Mouse (Mus musculus) gastrocnemius, postnatal 14 days (tissue): ENCODE data around the gene Habp2. TPM values are rescaled to one million over a fixed set of nuclear protein-coding genes. Genes with fewer than 3 reads are reported as not detected.
A peak's percentile ranks its signal among the peaks of the same experiment; 100 is the strongest.
"Not testable (repeated sequence)": the region's sequence is repeated elsewhere in the genome, so short reads cannot be mapped to it uniquely, and the experiment has no call there.

ENCODE experiments used
- DNase-seq: peaks from one replicate; pipeline ENCODE4 v3.0.0; 2021; ENCODE audit warnings: mixed read lengths
- intact Hi-C: fragments of 180-260 bp; cut with DNase I; formaldehyde crosslinking; loops from one replicate; pipeline ENCODE4 v1.15.1; 2025; ENCODE audit warnings: low total_unique reads
- total RNA-seq, 2 experiments: library from RNA; stranded (reverse); gene quantifications; 2 replicates each; pipeline ENCODE4 v1.2.3; 2021

Habp2 gene
- total RNA-seq, 2 experiments from 2014 or later: not detected

- intact Hi-C loops: no loop called here
- DNase-seq: no peak
Measured at GRCm38 (mm10) chr19:56355201-56355600, 68.3 kb downstream of the Habp2 start.

- peak; percentile 70 for DNase-seq
- intact Hi-C loops: no loop called here
Measured at GRCm38 (mm10) chr19:56356480-56357373, 69.8 kb downstream of the Habp2 start.

- DNase-seq, intact Hi-C loops: not testable (repeated sequence)
Measured at GRCm38 (mm10) chr19:56357374-56357708, 70.4 kb downstream of the Habp2 start.

GRCm38 (mm10) chr19:56358890-56359289, 72.0 kb downstream of the Habp2 start:
- DNase-seq: no peak
- intact Hi-C loops: no loop called here

- no peak for DNase-seq
- intact Hi-C loops: no loop called here
Measured at GRCm38 (mm10) chr19:56363721-56364460, 77.0 kb downstream of the Habp2 start.

- intact Hi-C loops: no loop called here
- DNase-seq: no peak
Measured at GRCm38 (mm10) chr19:56364563-56364962, 77.6 kb downstream of the Habp2 start.

- no peak for DNase-seq
- intact Hi-C loops: no loop called here
Measured at GRCm38 (mm10) chr19:56366168-56366567, 79.2 kb downstream of the Habp2 start.

- intact Hi-C loops: no loop called here
Measured at GRCm38 (mm10) chr19:56366625-56367024, 79.7 kb downstream of the Habp2 start.

GRCm38 (mm10) chr19:56367778-56368177, 80.8 kb downstream of the Habp2 start:
- intact Hi-C loops: no loop called here
- no peak for DNase-seq

More at GRCm38 (mm10) chr19:56366625-56367024, 79.7 kb downstream of the Habp2 start:
- DNase-seq: no peak

GRCm38 (mm10) chr19:56368912-56369311, 82.0 kb downstream of the Habp2 start:
- intact Hi-C loops: no loop called here
- no peak for DNase-seq

Other genes with a start within 250 kb of the Habp2 start
- 100 to 1,000 TPM; 506 to 571 TPM for gene Nrap, start 102.9 kb downstream of the Habp2 start, total RNA-seq
- gene Casp7, start 110.0 kb downstream of the Habp2 start, total RNA-seq: 1 to 10 TPM; 6.2 to 7.7 TPM
- gene Plekhs1, start 174.5 kb downstream of the Habp2 start, total RNA-seq: under 1 TPM; 0.09 to 0.21 TPM